In genomic region chr17:75333759-75334158, GRCm38 (mm10) we compare ENCODE assay signal across 14 mouse cellular contexts.
"Had no signal": no experiment of that assay in that cellular context is flagged by ENCODE, and none has a peak within 500 bp of the region (broad histone marks: within the 10 kb centered on the region; RNA-seq: fewer than 3 reads in every experiment).

No protein-coding gene starts in this region.

- H3K27me3 ChIP-seq: megakaryocyte, embryonic 14.5 days; midbrain, embryonic 13.5 days; midbrain, embryonic 15.5 days; neural tube, embryonic 12.5 days; stomach, embryonic 15.5 days had no signal

- H3K27ac ChIP-seq: midbrain, embryonic 13.5 days; midbrain, embryonic 15.5 days; neural tube, embryonic 12.5 days; stomach, embryonic 15.5 days; stomach, postnatal 0 days had no signal

- DNase-seq: lung, adult 18-20 months; lung, embryonic 14.5 days; lung, postnatal 10 days; lung, postnatal 4 days; right cerebral cortex, postnatal 14 days; thymus, postnatal 14 days; thymus, postnatal 36 days had no signal

- H3K9me3 ChIP-seq: megakaryocyte, embryonic 14.5 days; midbrain, embryonic 13.5 days; midbrain, embryonic 15.5 days; neural tube, embryonic 12.5 days; stomach, embryonic 15.5 days had no signal

- H3K36me3 ChIP-seq: midbrain, embryonic 13.5 days; midbrain, embryonic 15.5 days; neural tube, embryonic 12.5 days; stomach, embryonic 15.5 days had no signal

- ATAC-seq: midbrain, embryonic 13.5 days; midbrain, embryonic 15.5 days had no signal

- H3K9ac ChIP-seq: lung, embryonic 14.5 days; midbrain, embryonic 13.5 days; midbrain, embryonic 15.5 days; neural tube, embryonic 12.5 days; stomach, embryonic 15.5 days had no signal

- H3K4me1 ChIP-seq: midbrain, embryonic 13.5 days; midbrain, embryonic 15.5 days; neural tube, embryonic 12.5 days; stomach, embryonic 15.5 days had no signal

- H3K4me2 ChIP-seq: lung, embryonic 14.5 days; midbrain, embryonic 11.5 days; midbrain, embryonic 13.5 days; midbrain, embryonic 15.5 days; neural tube, embryonic 12.5 days; stomach, embryonic 15.5 days had no signal

- H3K4me3 ChIP-seq: megakaryocyte, embryonic 14.5 days; midbrain, embryonic 13.5 days; midbrain, embryonic 15.5 days; neural tube, embryonic 12.5 days; stomach, embryonic 15.5 days had no signal
